Mouse (Mus musculus) lung, postnatal 0 days (tissue): ENCODE measurements around the gene Asap2. TPM values are rescaled to one million over a fixed set of nuclear protein-coding genes. Genes with fewer than 3 reads are reported as not detected.

Source experiments
- ATAC-seq: fragments of 200-750 bp; cut with Nextera tagmentation; 2 replicates; pipeline ENCODE4 v1.8.0; 2017; ENCODE audit warnings: moderate library complexity
- DNase-seq: peaks from one replicate; pipeline ENCODE4 v3.0.0-alpha.2; 2016; ENCODE audit warnings: low spot score
- H3K27ac ChIP-seq: fragments of 300-500 bp; sonication (generic); 2 replicates; pipeline ENCODE4 v1.5.1; 2014; ENCODE audit warnings: antibody characterized with exemption, mild to moderate bottlenecking, low read length, mixed read lengths
- H3K27me3 ChIP-seq: fragments of 300-500 bp; sonication (generic); replicated peaks from 2 replicates; pipeline ENCODE4 v1.6.1; 2014; ENCODE audit warnings: low read length, mixed read lengths; ENCODE audit not compliant: insufficient read depth
- H3K36me3 ChIP-seq: fragments of 300-500 bp; sonication (generic); 2 replicates; pipeline ENCODE4 v1.6.1; 2014; ENCODE audit warnings: low read length, mixed read lengths; ENCODE audit not compliant: insufficient read depth
- H3K4me1 ChIP-seq: fragments of 300-500 bp; sonication (generic); 2 replicates; pipeline ENCODE4 v1.6.1; 2014; ENCODE audit warnings: antibody characterized with exemption, low read depth, low read length, mixed read lengths; ENCODE audit not compliant: insufficient read depth
- H3K4me2 ChIP-seq: fragments of 300-500 bp; sonication (generic); replicated peaks from 2 replicates; pipeline ENCODE4 v1.6.1; 2014; ENCODE audit warnings: low read depth, mild to moderate bottlenecking, low read length, moderate library complexity, mixed read lengths
- H3K4me3 ChIP-seq: fragments of 300-500 bp; sonication (generic); 2 replicates; pipeline ENCODE4 v1.5.1; 2014; ENCODE audit warnings: low read depth, low read length
- H3K9ac ChIP-seq: fragments of 300-500 bp; sonication (generic); replicated peaks from 2 replicates; pipeline ENCODE4 v1.6.1; 2014; ENCODE audit warnings: low read depth, mild to moderate bottlenecking
- H3K9me3 ChIP-seq: fragments of 300-500 bp; sonication (generic); 2 replicates; pipeline ENCODE4 v1.6.1; 2016; ENCODE audit warnings: low read length, mixed read lengths
- CTCF ChIP-seq: IDR thresholded peaks from 2 replicates; pipeline ENCODE4 v1.5.1; 2016; ENCODE audit warnings: antibody characterized with exemption, mild to moderate bottlenecking
- EP300 ChIP-seq: IDR thresholded peaks from 2 replicates; pipeline ENCODE4 v1.6.1; 2016; ENCODE audit warnings: antibody characterized with exemption, mild to moderate bottlenecking, control low read depth
- WGBS: fragments of 180-500 bp; shearing (Covaris S2); extraction: QIAGEN DNeasy Blood & Tissue Kit; methylation state at CpG from one replicate; pipeline ENCODE4 v1.1.7; 2014; 5-methylcytosine and 5-hydroxymethylcytosine counted together
- polyA plus RNA-seq: library from polyadenylated mRNA; unstranded; fragments of >200 nt; fragmentation: Nextera tagmentation; extraction: Ambion mirVana; gene quantifications from 2 replicates; pipeline ENCODE4 v1.2.1, GENCODE M21; 2015

The Asap2 gene
- polyA plus RNA-seq, 1 experiment from 2014 or later: 6.4 TPM

DNA sequence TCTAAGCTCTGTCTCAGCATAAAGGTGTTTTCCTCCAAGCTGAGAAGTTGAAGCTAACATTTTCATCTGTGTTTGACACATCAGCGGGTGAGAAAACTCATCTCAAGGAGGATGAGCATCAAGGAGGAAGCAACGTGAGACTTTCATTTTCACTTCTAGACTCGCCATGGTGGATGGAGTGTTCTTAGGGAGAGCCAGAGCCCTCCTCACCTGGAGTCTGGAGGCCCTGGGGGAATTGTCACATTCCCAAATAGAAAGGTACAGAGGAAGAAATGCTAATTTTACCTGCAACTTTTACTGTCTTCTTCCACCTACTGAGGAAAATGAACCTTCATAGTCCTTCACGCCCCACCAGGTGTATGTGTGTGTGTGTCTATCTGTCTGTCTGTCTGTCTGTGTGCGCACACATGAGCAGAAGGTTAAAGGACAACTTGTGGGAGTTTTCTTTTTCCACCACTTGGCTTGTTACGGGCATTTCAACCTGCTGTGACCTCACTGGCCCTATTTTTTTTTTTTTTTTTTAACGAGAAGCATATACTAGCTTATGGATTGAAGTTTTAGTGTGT is 183.7 kb downstream of the Asap2 start:
- WGBS: 79% methylated on average over 7 of the region's 7 CpGs
- H3K4me2 ChIP-seq: no peak overlapping the region

DNA sequence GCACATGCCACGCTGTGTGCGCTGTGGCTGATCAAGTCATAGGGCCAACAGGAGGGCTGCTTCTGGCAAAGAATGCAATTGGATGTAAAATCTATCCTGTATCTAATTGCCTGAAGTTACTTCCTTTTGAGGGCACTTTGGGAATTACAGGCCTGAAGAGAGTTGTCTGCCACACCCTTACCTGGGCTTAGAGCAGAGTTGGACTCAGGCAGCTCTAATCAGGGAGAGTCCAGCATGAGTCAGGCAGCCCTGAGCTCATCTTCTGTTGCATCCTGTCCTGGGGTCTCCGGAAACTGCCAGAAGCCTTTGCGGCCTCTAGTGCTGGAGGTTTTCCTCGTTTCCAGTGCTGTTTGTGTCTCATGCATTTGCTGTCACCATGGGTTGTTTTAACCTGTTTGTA is 186.1 kb downstream of the Asap2 start:
- H3K4me3 ChIP-seq: no peak overlapping the region
- WGBS: 88% methylated on average over 5 of the region's 5 CpGs
- no peaks in the 10 kb centered on the region for H3K36me3 ChIP-seq
- H3K27ac ChIP-seq: no peak overlapping the region
- H3K27me3 ChIP-seq: no peaks in the 10 kb centered on the region
- H3K9me3 ChIP-seq: no peaks in the 10 kb centered on the region
- no peak overlapping the region for H3K4me2 ChIP-seq
- TF ChIP-seq CTCF (no peak), EP300 (no peak)
- DNase-seq (no peak), ATAC-seq (no peak)
- no peaks in the 10 kb centered on the region; the same call in 1 of the 2 replicates for H3K4me1 ChIP-seq
- no peak overlapping the region for H3K9ac ChIP-seq

More for the DNA sequence above, 183.7 kb downstream of the Asap2 start:
- no peaks in the 10 kb centered on the region for H3K27me3 ChIP-seq
- TF ChIP-seq CTCF: no peak
- no peak for TF ChIP-seq EP300
- H3K9me3 ChIP-seq: no peaks in the 10 kb centered on the region
- no peak overlapping the region for H3K4me3 ChIP-seq
- no peak for ATAC-seq
- H3K9ac ChIP-seq: no peak overlapping the region
- H3K4me1 ChIP-seq: no peaks in the 10 kb centered on the region; the same call in 1 of the 2 replicates
- no peak for DNase-seq
- H3K27ac ChIP-seq: no peak overlapping the region
- no peaks in the 10 kb centered on the region for H3K36me3 ChIP-seq

DNA sequence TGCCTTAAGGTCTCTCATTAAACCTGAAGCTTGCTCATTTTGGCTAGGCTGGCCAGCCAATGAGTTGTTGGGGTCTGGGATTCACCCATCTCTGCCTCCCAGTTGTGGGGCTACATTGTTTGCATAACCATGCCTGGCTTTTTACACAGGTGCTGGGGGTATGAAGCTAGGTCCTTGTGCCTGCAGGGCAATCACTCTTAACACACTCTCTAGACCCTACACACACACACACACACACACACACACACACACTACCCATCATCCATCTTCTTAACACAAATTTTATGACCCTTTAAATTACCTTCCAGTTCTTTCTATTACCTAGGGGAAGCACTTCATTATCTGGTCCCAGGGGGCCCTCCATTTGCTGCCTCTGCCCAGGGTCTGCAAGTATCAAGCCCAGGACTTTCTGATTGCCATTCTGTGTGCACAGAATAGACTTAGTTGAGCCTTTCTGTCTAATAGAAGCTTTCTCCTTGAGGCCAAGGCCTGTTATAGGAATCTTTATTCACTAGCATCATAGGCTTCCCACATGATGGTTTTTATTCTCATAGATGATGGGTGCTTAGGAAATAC is 187.0 kb downstream of the Asap2 start:
- H3K36me3 ChIP-seq: no peaks in the 10 kb centered on the region
- no peak overlapping the region for H3K9ac ChIP-seq
- no peak overlapping the region for H3K4me3 ChIP-seq
- ATAC-seq (no peak), DNase-seq (no peak)
- no peaks in the 10 kb centered on the region for H3K27me3 ChIP-seq
- no peaks in the 10 kb centered on the region for H3K4me1 ChIP-seq
- no peak overlapping the region for H3K4me2 ChIP-seq
- no peak overlapping the region for H3K27ac ChIP-seq
- H3K9me3 ChIP-seq: no peaks in the 10 kb centered on the region
- no peak for TF ChIP-seq EP300
- no peak for TF ChIP-seq CTCF

DNA sequence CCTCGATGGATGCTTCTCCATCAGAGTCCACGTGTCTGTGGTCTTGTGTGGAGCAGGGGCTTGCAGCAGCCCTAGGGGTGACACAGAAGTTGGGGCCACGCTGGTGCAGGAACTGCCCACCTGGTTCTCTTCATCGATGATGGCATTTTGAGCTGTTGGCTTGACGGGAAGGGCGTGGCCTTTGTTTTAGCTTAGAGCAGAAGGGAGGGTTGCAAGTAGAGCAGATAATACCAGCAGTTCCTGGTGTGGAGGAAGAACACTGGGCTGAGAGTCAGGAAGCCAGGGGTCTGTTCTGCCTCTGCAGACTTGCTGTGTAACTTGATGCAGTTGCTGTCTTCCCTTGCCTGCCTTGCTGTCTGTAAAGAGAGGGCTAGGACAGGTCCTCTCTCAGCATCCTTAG is 189.8 kb downstream of the Asap2 start:
- no peak overlapping the region for H3K4me2 ChIP-seq
- no peaks in the 10 kb centered on the region for H3K4me1 ChIP-seq
- no peak overlapping the region for H3K27ac ChIP-seq
- no peak for TF ChIP-seq CTCF
- TF ChIP-seq EP300: no peak
- no peaks in the 10 kb centered on the region for H3K36me3 ChIP-seq
- H3K9me3 ChIP-seq: no peaks in the 10 kb centered on the region
- no peak for DNase-seq
- no peaks in the 10 kb centered on the region for H3K27me3 ChIP-seq
- ATAC-seq: no peak
- no peak overlapping the region for H3K9ac ChIP-seq
- H3K4me3 ChIP-seq: no peak overlapping the region
- WGBS: 81% methylated on average over 6 of the region's 6 CpGs

DNA sequence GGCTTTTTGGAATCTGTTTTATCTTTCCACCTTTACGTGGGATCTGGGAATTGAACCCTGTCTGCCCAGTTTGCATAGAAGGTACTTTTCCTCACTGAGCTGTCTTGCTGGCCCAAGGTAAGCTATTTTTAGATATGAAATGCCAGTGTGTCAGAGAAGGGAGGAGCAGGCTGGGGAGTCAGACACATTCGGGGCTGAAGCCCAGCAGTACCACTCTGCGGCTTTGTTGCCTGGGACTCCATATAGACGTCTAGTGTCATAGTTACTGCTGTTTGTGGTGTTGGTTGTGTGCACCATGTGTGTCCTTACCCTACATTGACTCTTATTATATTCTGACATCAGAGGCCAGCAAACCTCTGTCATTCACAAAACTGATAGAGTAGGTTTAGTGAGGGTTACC is 192.5 kb downstream of the Asap2 start:
- Histone ChIP-seq H3K4me1 (no peaks in the 10 kb centered on the region), H3K36me3 (no peaks in the 10 kb centered on the region), H3K4me3 (no peak overlapping the region), H3K4me2 (no peak overlapping the region), H3K27me3 (no peaks in the 10 kb centered on the region), H3K9ac (no peak overlapping the region), H3K9me3 (no peaks in the 10 kb centered on the region), H3K27ac (no peak overlapping the region)
- WGBS: 85% methylated on average over 4 of the region's 4 CpGs
- no peak for ATAC-seq
- TF ChIP-seq EP300: no peak
- no peak for TF ChIP-seq CTCF
- no peak for DNase-seq

DNA sequence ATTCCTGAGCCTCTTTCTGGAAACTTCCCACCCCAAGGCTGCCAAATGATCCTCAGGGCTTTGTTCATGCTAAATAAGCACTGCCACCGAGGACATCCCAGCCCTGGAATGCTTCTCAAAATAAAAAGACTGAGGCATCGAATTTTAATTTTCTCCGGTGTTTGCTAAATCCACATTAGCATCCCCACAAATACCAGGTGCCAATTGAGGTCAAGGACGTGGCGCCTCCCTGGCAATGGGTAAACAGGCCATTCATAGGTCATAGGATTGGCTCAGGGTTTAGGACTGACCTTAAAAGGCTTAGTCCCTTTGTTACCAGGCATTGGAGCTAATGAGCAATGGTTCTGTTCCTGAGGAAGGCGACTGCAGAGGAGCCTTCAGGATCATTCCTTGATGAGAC is 193.1 kb downstream of the Asap2 start:
- WGBS: 79% methylated on average over 6 of the region's 6 CpGs
- Histone ChIP-seq H3K4me3 (no peak overlapping the region), H3K4me2 (no peak overlapping the region), H3K27me3 (no peaks in the 10 kb centered on the region), H3K9ac (no peak overlapping the region), H3K27ac (no peak overlapping the region), H3K36me3 (no peaks in the 10 kb centered on the region), H3K9me3 (no peaks in the 10 kb centered on the region), H3K4me1 (no peaks in the 10 kb centered on the region)
- TF ChIP-seq EP300: no peak
- TF ChIP-seq CTCF: no peak
- DNase-seq (no peak), ATAC-seq (no peak)
